Mouse (Mus musculus) lung, adult 2 months (tissue): ENCODE measurements around the gene Tnrc6c.

ENCODE experiments used
- CTCF ChIP-seq: fragments of 200-500 bp; IDR thresholded peaks from 2 replicates; pipeline ENCODE4 v1.5.1; 2011; ENCODE audit warnings: mild to moderate bottlenecking, low read length, control low read depth; ENCODE audit not compliant: insufficient read depth
- POLR2A ChIP-seq: fragments of 200-500 bp; IDR thresholded peaks from 2 replicates; pipeline ENCODE4 v1.6.1; 2011; ENCODE audit warnings: low read depth, mild to moderate bottlenecking, control low read depth, low read length, borderline replicate concordance; ENCODE audit errors: extremely low read depth

GRCm38 (mm10) chr11:117779434-117780198 is 125.5 kb downstream of the Tnrc6c start:
- peak; percentile 91; the same call in 1 of the 2 replicates for TF ChIP-seq POLR2A
- TF ChIP-seq CTCF, result no peak
